Mouse (Mus musculus) limb, embryonic 12.5 days (tissue): ENCODE data around the gene Fam133b. TPM values are rescaled to one million over a fixed set of nuclear protein-coding genes. Genes with fewer than 3 reads are reported as not detected.

ENCODE experiments used
- ATAC-seq: fragments of 200-750 bp; cut with Nextera tagmentation; 2 replicates; pipeline ENCODE4 v1.8.0; 2017; ENCODE audit warnings: low read depth, moderate TSS enrichment; ENCODE audit not compliant: insufficient number of reproducible peaks, insufficient read depth, low FRiP score, low TSS enrichment
- H3K27ac ChIP-seq: fragments of 300-500 bp; sonication (generic); 2 replicates; pipeline ENCODE4 v1.5.1; 2016; ENCODE audit warnings: mild to moderate bottlenecking, moderate library complexity
- H3K27me3 ChIP-seq: fragments of 300-500 bp; sonication (generic); 2 replicates; pipeline ENCODE4 v1.6.1; 2016; ENCODE audit warnings: mild to moderate bottlenecking, moderate library complexity
- H3K36me3 ChIP-seq: fragments of 300-500 bp; sonication (generic); 2 replicates; pipeline ENCODE4 v1.6.1; 2016; ENCODE audit warnings: mild to moderate bottlenecking, moderate library complexity
- H3K4me1 ChIP-seq: fragments of 300-500 bp; sonication (generic); replicated peaks from 2 replicates; pipeline ENCODE4 v1.6.1; 2016
- H3K4me2 ChIP-seq: fragments of 300-500 bp; sonication (generic); 2 replicates; pipeline ENCODE4 v1.6.1; 2016; ENCODE audit warnings: mild to moderate bottlenecking, moderate library complexity
- H3K4me3 ChIP-seq: fragments of 300-500 bp; sonication (generic); replicated peaks from 2 replicates; pipeline ENCODE4 v1.5.1; 2016; ENCODE audit warnings: mild to moderate bottlenecking
- H3K9ac ChIP-seq: fragments of 300-500 bp; sonication (generic); replicated peaks from 2 replicates; pipeline ENCODE4 v1.6.1; 2016; ENCODE audit warnings: mild to moderate bottlenecking, moderate library complexity
- H3K9me3 ChIP-seq: fragments of 300-500 bp; sonication (generic); 2 replicates; pipeline ENCODE4 v1.6.1; 2016; ENCODE audit warnings: mild to moderate bottlenecking, moderate library complexity
- WGBS: fragments of 180-500 bp; shearing (Covaris S2); methylation state at CpG from one replicate; pipeline ENCODE4 v1.1.7; 2016; 5-methylcytosine and 5-hydroxymethylcytosine counted together
- polyA plus RNA-seq: library from polyadenylated mRNA; unstranded; fragments of >200 nt; fragmentation: Nextera tagmentation; extraction: Ambion mirVana; gene quantifications from 2 replicates; pipeline ENCODE4 v1.2.1, GENCODE M21; 2016

Fam133b gene
- polyA plus RNA-seq, 1 experiment from 2014 or later: 41.7 TPM

GRCm38 (mm10) chr5:3504453-3504852 lies 39.2 kb upstream of the Fam133b start:
- Histone ChIP-seq H3K36me3 (no peaks in the 10 kb centered on the region), H3K27ac (no peak overlapping the region), H3K9me3 (no peaks in the 10 kb centered on the region), H3K4me2 (no peak overlapping the region), H3K27me3 (no peaks in the 10 kb centered on the region), H3K9ac (no peak overlapping the region), H3K4me1 (peaks cover 32% of the 10 kb centered on the region), H3K4me3 (no peak overlapping the region)
- no peak for ATAC-seq
- WGBS: 79% methylated on average over 4 of the region's 4 CpGs

GRCm38 (mm10) chr5:3505553-3505952 lies 38.1 kb upstream of the Fam133b start:
- H3K36me3 ChIP-seq: no peaks in the 10 kb centered on the region
- peaks cover 35% of the 10 kb centered on the region for H3K4me1 ChIP-seq
- WGBS: 84% methylated on average over 2 of the region's 2 CpGs
- no peak overlapping the region for H3K9ac ChIP-seq
- H3K4me3 ChIP-seq: no peak overlapping the region
- no peak for ATAC-seq
- no peaks in the 10 kb centered on the region for H3K9me3 ChIP-seq
- H3K27me3 ChIP-seq: no peaks in the 10 kb centered on the region
- no peak overlapping the region for H3K4me2 ChIP-seq
- H3K27ac ChIP-seq: no peak overlapping the region

GRCm38 (mm10) chr5:3508480-3509381 lies 34.9 kb upstream of the Fam133b start:
- Histone ChIP-seq H3K9ac (no peak overlapping the region), H3K4me1 (peaks cover 26% of the 10 kb centered on the region), H3K4me3 (no peak overlapping the region), H3K27ac (no peak overlapping the region), H3K27me3 (no peaks in the 10 kb centered on the region), H3K9me3 (no peaks in the 10 kb centered on the region), H3K4me2 (no peak overlapping the region), H3K36me3 (no peaks in the 10 kb centered on the region)
- ATAC-seq: no peak
- WGBS: 68% methylated on average over 7 of the region's 7 CpGs

- peaks cover 26% of the 10 kb centered on the region for H3K4me1 ChIP-seq
- H3K4me2 ChIP-seq: no peak overlapping the region
- H3K9me3 ChIP-seq: no peaks in the 10 kb centered on the region
- H3K27ac ChIP-seq: no peak overlapping the region
- H3K36me3 ChIP-seq: no peaks in the 10 kb centered on the region
- no peaks in the 10 kb centered on the region for H3K27me3 ChIP-seq
- no peak for ATAC-seq
- H3K4me3 ChIP-seq: no peak overlapping the region
- H3K9ac ChIP-seq: no peak overlapping the region
- 88% methylated on average over 3 of the region's 3 CpGs for WGBS
Observed at GRCm38 (mm10) chr5:3509503-3509902, 34.1 kb upstream of the Fam133b start.

GRCm38 (mm10) chr5:3511097-3511795 lies 32.4 kb upstream of the Fam133b start:
- no peak overlapping the region for H3K4me2 ChIP-seq
- WGBS: 71% methylated on average over 10 of the region's 10 CpGs
- H3K36me3 ChIP-seq: no peaks in the 10 kb centered on the region
- H3K4me1 ChIP-seq: peaks cover 17% of the 10 kb centered on the region
- H3K9me3 ChIP-seq: no peaks in the 10 kb centered on the region
- no peak overlapping the region for H3K27ac ChIP-seq
- no peak for ATAC-seq
- no peaks in the 10 kb centered on the region for H3K27me3 ChIP-seq
- H3K9ac ChIP-seq: no peak overlapping the region
- no peak overlapping the region for H3K4me3 ChIP-seq

GRCm38 (mm10) chr5:3512584-3512983 lies 31.0 kb upstream of the Fam133b start:
- no peak for ATAC-seq

GRCm38 (mm10) chr5:3514901-3515311 lies 28.7 kb upstream of the Fam133b start:
- no peak for ATAC-seq
- 47% methylated on average over 8 of the region's 8 CpGs for WGBS

More at GRCm38 (mm10) chr5:3512584-3512983, 31.0 kb upstream of the Fam133b start:
- H3K9ac ChIP-seq: no peak overlapping the region
- H3K4me1 ChIP-seq: peaks cover 17% of the 10 kb centered on the region
- H3K4me3 ChIP-seq: no peak overlapping the region
- no peak overlapping the region for H3K4me2 ChIP-seq
- H3K27ac ChIP-seq: no peak overlapping the region
- 46% methylated on average over 4 of the region's 4 CpGs for WGBS
- no peaks in the 10 kb centered on the region for H3K27me3 ChIP-seq
- H3K36me3 ChIP-seq: no peaks in the 10 kb centered on the region
- H3K9me3 ChIP-seq: no peaks in the 10 kb centered on the region

GRCm38 (mm10) chr5:3515477-3515876 lies 28.2 kb upstream of the Fam133b start:
- Histone ChIP-seq H3K27me3 (no peaks in the 10 kb centered on the region), H3K4me1 (peaks cover 15% of the 10 kb centered on the region), H3K4me3 (no peak overlapping the region), H3K27ac (no peak overlapping the region), H3K9ac (no peak overlapping the region), H3K4me2 (no peak overlapping the region), H3K9me3 (no peaks in the 10 kb centered on the region), H3K36me3 (no peaks in the 10 kb centered on the region)
- WGBS: 92% methylated on average over 9 of the region's 9 CpGs
- ATAC-seq: no peak

More at GRCm38 (mm10) chr5:3514901-3515311, 28.7 kb upstream of the Fam133b start:
- Histone ChIP-seq H3K9me3 (no peaks in the 10 kb centered on the region), H3K4me1 (peaks cover 17% of the 10 kb centered on the region), H3K27me3 (no peaks in the 10 kb centered on the region), H3K4me2 (no peak overlapping the region), H3K9ac (no peak overlapping the region), H3K4me3 (no peak overlapping the region), H3K27ac (no peak overlapping the region), H3K36me3 (no peaks in the 10 kb centered on the region)

- peaks cover 7% of the 10 kb centered on the region for H3K4me1 ChIP-seq
- no peaks in the 10 kb centered on the region for H3K9me3 ChIP-seq
- no peak overlapping the region for H3K9ac ChIP-seq
- ATAC-seq: no peak
- peaks cover 1% of the 10 kb centered on the region; the same call in 1 of the 2 replicates for H3K36me3 ChIP-seq
- 69% methylated on average over 9 of the region's 9 CpGs for WGBS
- no peak overlapping the region for H3K27ac ChIP-seq
- H3K27me3 ChIP-seq: no peaks in the 10 kb centered on the region
- no peak overlapping the region for H3K4me3 ChIP-seq
- H3K4me2 ChIP-seq: no peak overlapping the region
Observed at GRCm38 (mm10) chr5:3516481-3517075, 27.1 kb upstream of the Fam133b start.

- H3K9me3 ChIP-seq: no peaks in the 10 kb centered on the region
- ATAC-seq: no peak
- no peak overlapping the region for H3K4me2 ChIP-seq
- H3K4me3 ChIP-seq: no peak overlapping the region
- H3K9ac ChIP-seq: no peak overlapping the region
- H3K27me3 ChIP-seq: no peaks in the 10 kb centered on the region
- 87% methylated on average over 18 of the region's 18 CpGs for WGBS
- peaks cover 4% of the 10 kb centered on the region; the same call in 1 of the 2 replicates for H3K36me3 ChIP-seq
- H3K27ac ChIP-seq: no peak overlapping the region
- no peaks in the 10 kb centered on the region for H3K4me1 ChIP-seq
Observed at GRCm38 (mm10) chr5:3520493-3521359, 22.9 kb upstream of the Fam133b start.
